Mouse (Mus musculus) neural tube, embryonic 13.5 days (tissue): ENCODE measurements at regions not wholly inside any gene's neighbourhood (a gene's known extent, or its start where the extent isn't known, plus 50 kb on each side); places are given as distances from the start of the nearest gene placed in this dataset.

Experiments used
- ATAC-seq: fragments of 200-750 bp; cut with Nextera tagmentation; 2 replicates; pipeline ENCODE4 v1.8.0; 2017; ENCODE audit warnings: low read depth, mild to moderate bottlenecking, moderate TSS enrichment, moderate library complexity
- H3K27ac ChIP-seq: fragments of 300-500 bp; sonication (generic); replicated peaks from 2 replicates; pipeline ENCODE4 v1.5.1; 2015; ENCODE audit warnings: moderate library complexity, mild to moderate bottlenecking, inconsistent platforms
- H3K27me3 ChIP-seq: fragments of 300-500 bp; sonication (generic); 2 replicates; pipeline ENCODE4 v1.6.1; 2015; ENCODE audit warnings: mild to moderate bottlenecking, inconsistent platforms
- H3K36me3 ChIP-seq: fragments of 300-500 bp; sonication (generic); 2 replicates; pipeline ENCODE4 v1.6.1; 2015; ENCODE audit warnings: mild to moderate bottlenecking, inconsistent platforms
- H3K4me1 ChIP-seq: fragments of 300-500 bp; sonication (generic); replicated peaks from 2 replicates; pipeline ENCODE4 v1.6.1; 2015; ENCODE audit warnings: inconsistent platforms
- H3K4me2 ChIP-seq: fragments of 300-500 bp; sonication (generic); 2 replicates; pipeline ENCODE4 v1.6.1; 2015; ENCODE audit warnings: inconsistent platforms, mild to moderate bottlenecking, moderate library complexity
- H3K4me3 ChIP-seq: fragments of 300-500 bp; sonication (generic); 2 replicates; pipeline ENCODE4 v1.5.1; 2015; ENCODE audit warnings: mild to moderate bottlenecking, inconsistent platforms
- H3K9ac ChIP-seq: fragments of 300-500 bp; sonication (generic); 2 replicates; pipeline ENCODE4 v1.6.1; 2015; ENCODE audit warnings: moderate library complexity, mild to moderate bottlenecking, inconsistent platforms
- H3K9me3 ChIP-seq: fragments of 300-500 bp; sonication (generic); 2 replicates; pipeline ENCODE4 v1.6.1; 2016; ENCODE audit warnings: inconsistent platforms
- WGBS: fragments of 180-500 bp; shearing (Covaris S2); methylation state at CpG from one replicate; pipeline ENCODE4 v1.1.7; 2015; 5-methylcytosine and 5-hydroxymethylcytosine counted together

DNA sequence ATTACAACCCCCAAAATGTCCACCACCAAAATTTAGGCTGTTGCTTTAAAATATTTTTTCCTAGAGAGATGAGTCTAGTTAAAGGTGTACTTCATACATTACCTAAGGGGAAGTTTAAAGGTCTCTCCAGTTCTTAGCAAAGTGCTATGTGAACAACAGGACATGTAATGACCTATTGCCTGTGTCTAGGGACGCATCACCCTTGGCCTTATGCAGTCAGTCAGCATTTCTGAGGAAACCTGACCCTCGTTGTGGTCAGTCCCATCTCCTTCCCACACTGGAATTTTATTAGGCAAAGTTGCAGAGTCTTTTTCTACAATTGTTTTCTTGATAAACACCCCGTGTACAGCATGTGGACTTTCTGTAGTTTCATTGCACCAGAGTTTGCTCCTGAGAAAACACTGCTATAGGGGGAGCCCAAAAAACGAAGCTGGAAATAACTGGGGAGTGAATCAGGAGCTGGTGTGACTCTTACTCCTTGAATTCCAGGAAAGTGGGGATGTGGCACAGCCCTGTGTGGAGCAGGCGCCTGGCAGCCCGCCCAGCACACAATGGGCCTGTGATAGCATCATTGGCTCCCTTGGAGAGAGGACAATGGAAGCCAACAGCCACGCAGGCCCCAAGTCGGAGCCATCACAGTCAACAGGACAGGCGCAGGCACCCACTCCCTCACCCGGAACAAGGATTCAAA is 269.2 kb downstream of the Cxcl12 start:
- ATAC-seq: no peak; the same call in 1 of the 2 replicates
- Histone ChIP-seq H3K27me3 (no peaks in the 10 kb centered on the region), H3K9me3 (no peaks in the 10 kb centered on the region), H3K4me2 (no peak overlapping the region), H3K9ac (no peak overlapping the region), H3K4me1 (no peaks in the 10 kb centered on the region), H3K4me3 (no peak overlapping the region), H3K36me3 (no peaks in the 10 kb centered on the region), H3K27ac (no peak overlapping the region)
- 52% methylated on average over 10 of the region's 10 CpGs for WGBS

DNA sequence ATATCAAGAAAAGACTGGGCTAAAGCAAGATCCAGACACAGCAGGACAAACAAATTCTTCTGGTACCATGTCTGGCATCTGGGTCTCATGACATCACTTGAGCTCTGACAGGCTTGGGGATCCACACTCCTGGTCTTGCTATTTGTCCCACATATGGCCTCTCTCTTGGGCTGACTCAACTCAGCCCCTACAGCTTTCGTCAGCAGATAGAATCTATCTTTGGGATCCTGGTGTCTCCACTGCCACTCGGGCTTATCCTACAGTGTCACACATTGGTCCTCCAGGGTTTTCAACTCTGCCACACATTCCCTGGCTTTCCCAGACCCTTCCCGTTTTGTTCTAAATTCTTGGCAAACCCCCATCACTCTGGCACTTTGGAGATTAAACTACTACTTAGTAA is 280.3 kb downstream of the Cxcl12 start:
- Histone ChIP-seq H3K9me3 (no peaks in the 10 kb centered on the region), H3K36me3 (no peaks in the 10 kb centered on the region), H3K4me1 (no peaks in the 10 kb centered on the region), H3K27me3 (no peaks in the 10 kb centered on the region), H3K4me3 (no peak overlapping the region), H3K27ac (no peak overlapping the region), H3K9ac (no peak overlapping the region), H3K4me2 (no peak overlapping the region)
- no peak for ATAC-seq
- whole genome bisulfite sequencing: 86% methylated on average over 3 of the region's 3 CpGs

DNA sequence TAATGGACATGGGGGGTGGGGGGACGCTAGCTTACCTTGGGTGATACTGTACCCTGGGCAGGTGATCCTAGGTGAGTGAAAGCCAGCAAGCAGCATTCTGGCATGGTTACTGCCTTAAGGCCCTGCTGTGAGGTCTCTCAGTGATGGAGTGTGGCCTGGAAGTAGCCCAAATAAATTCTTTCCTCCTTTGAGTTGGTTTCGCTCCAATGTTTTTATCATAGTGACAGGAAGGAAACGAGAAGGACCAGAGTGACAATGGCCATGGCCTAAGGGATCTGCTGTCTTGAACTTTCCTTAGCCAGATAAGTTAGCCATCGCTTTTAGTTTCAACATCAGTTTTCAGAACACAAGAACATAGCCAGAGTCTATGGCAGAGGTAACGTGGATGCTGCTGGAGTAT is 282.7 kb downstream of the Cxcl12 start:
- 86% methylated on average over 5 of the region's 5 CpGs for WGBS
- no peak for ATAC-seq

GRCm38 (mm10) chr6:117460193-117460592 is 291.9 kb downstream of the Cxcl12 start:
- Histone ChIP-seq H3K36me3 (no peaks in the 10 kb centered on the region), H3K4me1 (no peaks in the 10 kb centered on the region), H3K9me3 (no peaks in the 10 kb centered on the region), H3K9ac (no peak overlapping the region), H3K27ac (no peak overlapping the region), H3K4me3 (no peak overlapping the region), H3K4me2 (no peak overlapping the region), H3K27me3 (no peaks in the 10 kb centered on the region)
- ATAC-seq: no peak
- 29% methylated on average over 5 of the region's 5 CpGs for WGBS

More for the DNA sequence above, 282.7 kb downstream of the Cxcl12 start:
- Histone ChIP-seq H3K9me3 (no peaks in the 10 kb centered on the region), H3K27me3 (no peaks in the 10 kb centered on the region), H3K27ac (no peak overlapping the region), H3K9ac (no peak overlapping the region), H3K4me1 (no peaks in the 10 kb centered on the region), H3K36me3 (no peaks in the 10 kb centered on the region), H3K4me3 (no peak overlapping the region), H3K4me2 (no peak overlapping the region)

DNA sequence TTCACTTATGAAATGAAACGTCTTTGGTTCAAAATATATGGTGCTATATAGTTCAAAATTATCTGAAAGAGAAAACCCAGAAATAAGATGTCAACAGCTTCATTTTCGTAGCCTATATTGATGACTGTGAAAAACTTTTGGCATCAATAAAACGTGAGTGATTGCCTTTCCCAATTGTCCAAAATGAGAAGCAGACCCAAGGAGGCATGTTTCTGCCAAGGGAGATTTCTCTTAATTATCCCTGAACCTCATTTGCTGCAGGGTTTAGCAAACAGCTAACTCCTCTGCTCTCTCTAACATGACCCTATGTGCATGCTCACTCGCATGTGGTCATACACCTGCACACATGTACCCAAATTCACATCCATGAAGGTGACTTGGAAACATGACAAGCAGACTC is 296.8 kb downstream of the Cxcl12 start:
- 87% methylated on average over 4 of the region's 4 CpGs for WGBS
- H3K9me3 ChIP-seq: no peaks in the 10 kb centered on the region
- H3K27me3 ChIP-seq: no peaks in the 10 kb centered on the region
- no peaks in the 10 kb centered on the region for H3K36me3 ChIP-seq
- ATAC-seq: no peak
- H3K4me1 ChIP-seq: no peaks in the 10 kb centered on the region
- no peak overlapping the region for H3K27ac ChIP-seq
- no peak overlapping the region for H3K9ac ChIP-seq
- no peak overlapping the region for H3K4me3 ChIP-seq
- H3K4me2 ChIP-seq: no peak overlapping the region

GRCm38 (mm10) chr6:117465606-117466174 is 297.4 kb downstream of the Cxcl12 start:
- ATAC-seq: no peak
- no peak overlapping the region for H3K4me2 ChIP-seq
- H3K4me3 ChIP-seq: no peak overlapping the region
- no peaks in the 10 kb centered on the region for H3K27me3 ChIP-seq
- H3K4me1 ChIP-seq: no peaks in the 10 kb centered on the region
- H3K9me3 ChIP-seq: no peaks in the 10 kb centered on the region
- WGBS: 51% methylated on average over 5 of the region's 5 CpGs
- no peak overlapping the region for H3K9ac ChIP-seq
- H3K36me3 ChIP-seq: no peaks in the 10 kb centered on the region
- no peak overlapping the region for H3K27ac ChIP-seq

DNA sequence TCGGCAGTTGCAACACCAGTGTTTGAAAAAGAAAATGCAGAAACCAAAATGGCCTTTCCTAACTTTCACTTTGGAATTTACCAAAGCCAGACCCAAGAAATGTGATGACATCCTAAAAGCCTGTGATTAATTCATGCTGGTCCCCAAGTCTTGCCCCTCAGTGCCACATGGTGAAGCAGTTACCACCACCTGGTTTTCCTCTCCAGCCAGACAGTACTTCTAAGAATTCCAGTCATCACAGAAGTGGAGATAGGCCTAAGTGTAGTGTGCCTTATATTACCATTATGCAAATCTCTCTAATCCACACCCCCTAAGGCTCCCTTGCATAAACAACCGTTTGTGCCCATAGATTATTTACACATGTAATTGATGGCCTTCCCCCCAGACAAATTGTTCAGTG is 311.0 kb downstream of the Cxcl12 start:
- Histone ChIP-seq H3K9ac (no peak overlapping the region), H3K4me1 (peaks cover 15% of the 10 kb centered on the region)
- 40% methylated on average over 2 of the region's 2 CpGs for WGBS

GRCm38 (mm10) chr6:117480396-117480795 is 312.1 kb downstream of the Cxcl12 start:
- 73% methylated on average over 2 of the region's 2 CpGs for WGBS
- Histone ChIP-seq H3K9ac (no peak overlapping the region), H3K27me3 (no peaks in the 10 kb centered on the region), H3K4me2 (no peak overlapping the region), H3K4me3 (no peak overlapping the region), H3K9me3 (no peaks in the 10 kb centered on the region), H3K4me1 (peaks cover 15% of the 10 kb centered on the region), H3K27ac (no peak overlapping the region), H3K36me3 (no peaks in the 10 kb centered on the region)
- no peak for ATAC-seq

More for the DNA sequence above, 311.0 kb downstream of the Cxcl12 start:
- ATAC-seq: no peak; the same call in 1 of the 2 replicates
- Histone ChIP-seq H3K4me2 (no peak overlapping the region), H3K9me3 (no peaks in the 10 kb centered on the region), H3K27me3 (no peaks in the 10 kb centered on the region), H3K4me3 (no peak overlapping the region), H3K36me3 (no peaks in the 10 kb centered on the region), H3K27ac (no peak overlapping the region; the same call in 1 of the 2 replicates)

GRCm38 (mm10) chr6:117489161-117489560 is 320.8 kb downstream of the Cxcl12 start:
- Histone ChIP-seq H3K9ac (no peak overlapping the region), H3K9me3 (no peaks in the 10 kb centered on the region), H3K36me3 (no peaks in the 10 kb centered on the region), H3K4me2 (no peak overlapping the region), H3K4me3 (no peak overlapping the region), H3K27me3 (no peaks in the 10 kb centered on the region), H3K27ac (no peak overlapping the region), H3K4me1 (no peaks in the 10 kb centered on the region)
- no peak for ATAC-seq
- WGBS: 83% methylated on average over 4 of the region's 4 CpGs

- no peak for ATAC-seq
- H3K27ac ChIP-seq: no peak overlapping the region
- no peak overlapping the region for H3K4me2 ChIP-seq
- no peaks in the 10 kb centered on the region for H3K36me3 ChIP-seq
- H3K27me3 ChIP-seq: no peaks in the 10 kb centered on the region
- H3K4me1 ChIP-seq: no peaks in the 10 kb centered on the region
- no peaks in the 10 kb centered on the region for H3K9me3 ChIP-seq
- 89% methylated on average over 3 of the region's 3 CpGs for WGBS
- no peak overlapping the region for H3K4me3 ChIP-seq
- no peak overlapping the region for H3K9ac ChIP-seq
These were observed 321.5 kb downstream of the Cxcl12 start for GRCm38 (mm10) chr6:117489761-117490396.

DNA sequence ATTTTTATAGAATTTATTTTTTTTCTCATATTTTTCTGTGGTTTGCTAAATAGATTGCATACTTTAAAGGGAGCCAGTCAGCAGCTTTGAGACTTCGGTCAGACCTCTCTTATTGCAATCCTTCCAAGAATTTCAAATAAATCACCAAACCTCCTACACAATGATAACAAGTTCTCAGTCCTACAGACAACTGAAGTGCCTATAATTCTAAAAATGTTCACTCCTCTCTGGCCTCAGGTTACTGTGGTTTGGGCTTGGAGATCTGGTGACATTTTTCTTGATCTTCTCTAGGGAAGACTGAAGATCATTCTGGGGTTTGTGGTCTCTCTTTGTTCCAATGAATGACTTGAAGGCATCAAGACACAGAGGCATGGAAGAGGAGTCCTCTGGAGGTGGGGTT is 326.6 kb downstream of the Cxcl12 start:
- Histone ChIP-seq H3K4me3 (no peak overlapping the region), H3K27ac (no peak overlapping the region), H3K9me3 (no peaks in the 10 kb centered on the region), H3K9ac (no peak overlapping the region), H3K4me1 (no peaks in the 10 kb centered on the region), H3K27me3 (no peaks in the 10 kb centered on the region), H3K4me2 (no peak overlapping the region), H3K36me3 (no peaks in the 10 kb centered on the region)
- WGBS: 79% methylated on average over 1 of the region's 1 CpGs
- ATAC-seq: no peak

- 78% methylated on average over 5 of the region's 5 CpGs for WGBS
- Histone ChIP-seq H3K4me1 (no peaks in the 10 kb centered on the region), H3K9ac (no peak overlapping the region), H3K4me2 (no peak overlapping the region), H3K27ac (no peak overlapping the region), H3K4me3 (no peak overlapping the region), H3K27me3 (no peaks in the 10 kb centered on the region), H3K36me3 (no peaks in the 10 kb centered on the region), H3K9me3 (no peaks in the 10 kb centered on the region)
- no peak for ATAC-seq
These were observed 329.0 kb downstream of the Cxcl12 start for GRCm38 (mm10) chr6:117497337-117497736.
